Mouse (Mus musculus) brain, adult 2 months (tissue): Measurements from ENCODE around the gene Bcl6b.

Experiments
- DNase-seq: peaks from one replicate; pipeline ENCODE4 v3.0.0; 2011; ENCODE audit warnings: low read depth, low spot score

Bcl6b gene

GRCm38 (mm10) chr11:70213736-70214135 lies 15.9 kb downstream of the Bcl6b start:
- peak; percentile 91 for DNase-seq

- DNase-seq: peak; percentile 92
Observed at GRCm38 (mm10) chr11:70212896-70213295, 16.7 kb downstream of the Bcl6b start.

- no peak for DNase-seq
Observed at GRCm38 (mm10) chr11:70212423-70212822, 17.2 kb downstream of the Bcl6b start, which contains the start of gene Slc16a11. TSS of gene Slc16a11 (plus strand) at chr11:70212752.

- no peak for DNase-seq
Observed at GRCm38 (mm10) chr11:70211972-70212371, 17.6 kb downstream of the Bcl6b start.

- DNase-seq: no peak
Observed at GRCm38 (mm10) chr11:70210681-70211080, 18.9 kb downstream of the Bcl6b start.

GRCm38 (mm10) chr11:70208778-70209388 lies 20.7 kb downstream of the Bcl6b start:
- no peak for DNase-seq

GRCm38 (mm10) chr11:70207283-70207682 lies 22.3 kb downstream of the Bcl6b start:
- DNase-seq: no peak

GRCm38 (mm10) chr11:70206801-70207200 lies 22.8 kb downstream of the Bcl6b start:
- no peak for DNase-seq

GRCm38 (mm10) chr11:70201691-70202090 lies 27.9 kb downstream of the Bcl6b start:
- DNase-seq: peak; percentile 90

- no peak for DNase-seq
Observed at GRCm38 (mm10) chr11:70200036-70200608, 29.5 kb downstream of the Bcl6b start.

GRCm38 (mm10) chr11:70199107-70199506 lies 30.5 kb downstream of the Bcl6b start:
- DNase-seq: no peak

GRCm38 (mm10) chr11:70198332-70198731 lies 31.3 kb downstream of the Bcl6b start:
- DNase-seq: no peak

GRCm38 (mm10) chr11:70193354-70194285 lies 36.0 kb downstream of the Bcl6b start:
- DNase-seq: no peak

- no peak for DNase-seq
Observed at GRCm38 (mm10) chr11:70192157-70192556, 37.4 kb downstream of the Bcl6b start.

- DNase-seq: peak; percentile 12
Observed at GRCm38 (mm10) chr11:70191188-70191587, 38.4 kb downstream of the Bcl6b start.

- DNase-seq: peak; percentile 33
Observed at GRCm38 (mm10) chr11:70189319-70190134, 40.1 kb downstream of the Bcl6b start.

GRCm38 (mm10) chr11:70185120-70185519 lies 44.5 kb downstream of the Bcl6b start:
- no peak for DNase-seq

- no peak for DNase-seq
Observed at GRCm38 (mm10) chr11:70180496-70180895, 49.1 kb downstream of the Bcl6b start.

- peak; percentile 74 for DNase-seq
Observed at GRCm38 (mm10) chr11:70179401-70179800, 50.2 kb downstream of the Bcl6b start.

GRCm38 (mm10) chr11:70178756-70179155 lies 50.8 kb downstream of the Bcl6b start:
- no peak for DNase-seq

- DNase-seq: no peak
Observed at GRCm38 (mm10) chr11:70178311-70178710, 51.3 kb downstream of the Bcl6b start.

- DNase-seq: no peak
Observed at GRCm38 (mm10) chr11:70177647-70178046, 52.0 kb downstream of the Bcl6b start.
